Mouse (Mus musculus): ENCODE results near the gene Scgb1a1. TPM values are rescaled to one million over a fixed set of nuclear protein-coding genes. Genes with fewer than 3 reads are reported as not detected.
"Not testable (repeated sequence)": the region's sequence is repeated elsewhere in the genome, so short reads cannot be mapped to it uniquely, and the experiment has no call there.

Scgb1a1 gene
- under 1 TPM in 1 of 2 experiments, not detected in 1; 0.63 TPM for total RNA-seq (2021)
- long read RNA-seq, experiment 1, result 0 reads
- long read RNA-seq, experiment 2, result 0 reads

GRCm38 (mm10) chr19:9087821-9088220 is at the start of gene Scgb1a1:
Gene Scgb1a1 (minus strand): TSS chr19:9087958.
- no peak for DNase-seq

- no peak for DNase-seq
Observed at GRCm38 (mm10) chr19:9137159-9137558, 49.4 kb upstream of the Scgb1a1 start.

GRCm38 (mm10) chr19:9135512-9136331 is 48.0 kb upstream of the Scgb1a1 start, which contains the start of gene Asrgl1:
Gene Asrgl1 (minus strand): TSS chr19:9135636.
- DNase-seq, result peak; percentile 95

GRCm38 (mm10) chr19:9134746-9135511 is 47.2 kb upstream of the Scgb1a1 start:
- DNase-seq, result peak; percentile 21

- no peak for DNase-seq
Observed at GRCm38 (mm10) chr19:9129996-9130395, 42.2 kb upstream of the Scgb1a1 start.

GRCm38 (mm10) chr19:9128499-9129194 is 40.9 kb upstream of the Scgb1a1 start:
- no peak for DNase-seq

GRCm38 (mm10) chr19:9123986-9124385 is 36.2 kb upstream of the Scgb1a1 start:
- DNase-seq, result not testable (repeated sequence)

GRCm38 (mm10) chr19:9122390-9122789 is 34.6 kb upstream of the Scgb1a1 start:
- no peak for DNase-seq

- no peak for DNase-seq
Observed at GRCm38 (mm10) chr19:9119655-9120425, 32.1 kb upstream of the Scgb1a1 start.

- no peak for DNase-seq
Observed at GRCm38 (mm10) chr19:9117275-9117674, 29.5 kb upstream of the Scgb1a1 start.

- no peak for DNase-seq
Observed at GRCm38 (mm10) chr19:9116268-9116667, 28.5 kb upstream of the Scgb1a1 start.

GRCm38 (mm10) chr19:9112043-9112442 is 24.3 kb upstream of the Scgb1a1 start:
- DNase-seq, result no peak

- DNase-seq, result no peak
Observed at GRCm38 (mm10) chr19:9110182-9110869, 22.6 kb upstream of the Scgb1a1 start.

GRCm38 (mm10) chr19:9108536-9108935 is 20.8 kb upstream of the Scgb1a1 start:
- DNase-seq, result no peak

GRCm38 (mm10) chr19:9107379-9107755 is 19.6 kb upstream of the Scgb1a1 start:
- no peak for DNase-seq

GRCm38 (mm10) chr19:9106751-9107378 is 19.1 kb upstream of the Scgb1a1 start:
- DNase-seq, result no peak

GRCm38 (mm10) chr19:9106096-9106495 is 18.3 kb upstream of the Scgb1a1 start:
- no peak for DNase-seq

GRCm38 (mm10) chr19:9105101-9105685 is 17.4 kb upstream of the Scgb1a1 start:
- DNase-seq, result peak; percentile 43

GRCm38 (mm10) chr19:9103986-9104385 is 16.2 kb upstream of the Scgb1a1 start:
- DNase-seq, result no peak

- no peak for DNase-seq
Observed at GRCm38 (mm10) chr19:9101062-9101457, 13.3 kb upstream of the Scgb1a1 start.
